Mouse (Mus musculus): Measurements from ENCODE around the gene Msh3. TPM values are rescaled to one million over a fixed set of nuclear protein-coding genes. Genes with fewer than 3 reads are reported as not detected.
"Not testable (repeated sequence)": the region's sequence is repeated elsewhere in the genome, so short reads cannot be mapped to it uniquely, and the experiment has no call there.

Gene Msh3
- 20.4 to 46.6 TPM (median 29.4 TPM) in 3 replicates for total RNA-seq (2017)

DNA sequence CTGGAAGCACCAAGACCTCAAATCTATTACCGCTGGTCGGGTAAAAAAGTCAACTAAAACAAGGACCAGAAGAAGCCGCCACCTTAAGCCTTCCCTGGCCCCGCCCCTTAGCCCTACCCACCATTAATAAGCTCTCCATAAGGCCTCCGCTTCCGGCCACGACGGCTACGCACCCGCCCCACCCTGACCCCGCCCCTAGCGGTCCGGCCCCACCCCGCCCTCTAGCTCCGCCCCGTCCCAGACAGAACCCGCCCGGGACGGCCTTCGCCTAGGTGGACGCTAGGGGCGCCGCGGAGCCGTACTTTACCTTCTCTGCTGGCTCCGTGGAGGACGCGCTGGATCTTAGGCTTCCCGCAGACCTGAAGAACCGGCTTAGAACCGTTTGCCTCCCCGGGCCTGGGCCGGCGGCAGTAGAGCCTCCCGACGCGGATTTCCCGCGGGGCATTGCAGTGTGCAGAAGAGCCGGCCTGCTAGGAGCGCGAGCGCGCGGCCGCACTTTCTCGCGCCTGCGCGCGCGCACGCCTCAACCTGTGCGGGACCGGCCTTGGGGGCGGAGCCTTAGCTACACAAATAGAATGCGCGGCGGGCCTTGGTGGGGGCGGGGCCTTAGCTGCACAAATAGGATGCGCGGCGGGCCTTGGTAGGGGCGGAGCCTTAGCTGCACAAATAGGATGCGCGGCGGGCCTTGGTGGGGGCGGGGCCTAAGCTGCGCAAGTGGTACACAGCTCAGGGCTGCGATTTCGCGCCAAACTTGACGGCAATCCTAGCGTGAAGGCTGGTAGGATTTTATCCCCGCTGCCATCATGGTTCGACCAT is at the start of gene Msh3, which contains the start of gene Dhfr:
Msh3 (minus strand) TSS at position 548 of the 816 bp plus-strand sequence.
Dhfr (plus strand) TSS at position 271 of the 816 bp plus-strand sequence.
- peak; percentile 88 for ATAC-seq (replicated peaks; ENCODE audit: insufficient number of reproducible peaks, low FRiP score, low TSS enrichment, poor library complexity, severe bottlenecking)

DNA sequence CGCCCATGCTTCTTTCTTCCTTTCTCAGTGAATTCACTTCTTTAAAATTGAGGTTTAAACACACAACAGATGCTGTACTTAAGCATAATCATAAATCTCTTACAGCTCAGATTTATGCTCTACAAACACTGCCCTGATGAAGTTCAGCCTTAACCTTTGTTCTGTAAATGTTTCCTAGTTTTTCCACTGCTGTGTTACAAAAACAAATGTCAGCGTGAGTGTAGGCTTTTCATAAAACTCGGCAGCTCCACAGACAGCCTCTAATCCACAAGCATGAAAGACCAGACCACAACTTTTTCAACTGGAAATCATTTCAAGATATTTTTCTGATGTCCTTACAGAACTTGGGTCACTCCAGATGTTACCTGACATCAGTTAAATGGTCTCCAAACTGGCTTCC is 48.7 kb upstream of the Msh3 start:
- ATAC-seq (replicated peaks; ENCODE audit: insufficient number of reproducible peaks, low FRiP score, low TSS enrichment, poor library complexity, severe bottlenecking), result no peak

- no peak for ATAC-seq (replicated peaks; ENCODE audit: insufficient number of reproducible peaks, low FRiP score, low TSS enrichment, poor library complexity, severe bottlenecking)
Measured at GRCm38 (mm10) chr13:92402063-92402462, 47.3 kb upstream of the Msh3 start.

- ATAC-seq (replicated peaks; ENCODE audit: insufficient number of reproducible peaks, low FRiP score, low TSS enrichment, poor library complexity, severe bottlenecking), result no peak
Measured at GRCm38 (mm10) chr13:92398491-92399384, 43.9 kb upstream of the Msh3 start.

- no peak for ATAC-seq (replicated peaks; ENCODE audit: insufficient number of reproducible peaks, low FRiP score, low TSS enrichment, poor library complexity, severe bottlenecking)
Measured at GRCm38 (mm10) chr13:92393047-92393661, 38.4 kb upstream of the Msh3 start.

DNA sequence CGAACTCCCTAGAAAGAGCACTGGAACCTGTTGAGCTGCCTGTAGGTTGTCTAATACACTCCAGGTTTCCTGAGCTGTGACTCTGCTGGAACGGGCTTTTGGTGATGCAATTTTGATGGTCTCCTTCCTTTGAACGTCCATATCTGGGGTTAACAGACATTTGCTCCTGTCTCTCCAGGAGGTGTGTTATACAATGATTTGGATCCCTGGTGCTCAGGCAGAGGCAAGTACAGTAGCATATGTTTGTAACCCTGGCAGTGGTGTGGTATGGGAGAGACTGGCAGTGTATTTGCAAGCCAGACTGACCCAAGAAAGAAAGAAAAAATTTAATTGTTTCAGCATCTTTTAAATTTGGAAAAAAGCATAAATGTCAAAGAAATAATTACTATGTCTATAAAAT is 32.6 kb upstream of the Msh3 start:
- no peak for ATAC-seq (replicated peaks; ENCODE audit: insufficient number of reproducible peaks, low FRiP score, low TSS enrichment, poor library complexity, severe bottlenecking)

DNA sequence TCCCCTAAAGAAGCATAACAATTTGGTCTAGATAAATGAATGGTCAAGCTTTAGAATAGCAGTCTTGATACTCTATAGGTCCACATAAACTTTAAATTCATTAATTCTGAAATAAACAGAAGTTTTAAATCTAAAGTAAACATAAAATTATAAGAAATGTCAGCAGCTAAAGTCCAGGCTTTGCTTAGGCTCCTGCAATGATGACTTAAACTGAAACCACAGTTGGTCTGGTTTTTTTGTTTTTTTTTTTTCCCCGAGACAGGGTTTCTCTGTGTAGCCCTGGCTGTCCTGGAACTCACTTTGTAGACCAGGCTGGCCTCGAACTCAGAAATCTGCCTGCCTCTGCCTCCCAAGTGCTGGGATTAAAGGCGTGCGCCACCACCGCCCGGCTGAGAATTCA is 16.7 kb upstream of the Msh3 start:
- not testable (repeated sequence) for ATAC-seq (replicated peaks; ENCODE audit: insufficient number of reproducible peaks, low FRiP score, low TSS enrichment, poor library complexity, severe bottlenecking)

DNA sequence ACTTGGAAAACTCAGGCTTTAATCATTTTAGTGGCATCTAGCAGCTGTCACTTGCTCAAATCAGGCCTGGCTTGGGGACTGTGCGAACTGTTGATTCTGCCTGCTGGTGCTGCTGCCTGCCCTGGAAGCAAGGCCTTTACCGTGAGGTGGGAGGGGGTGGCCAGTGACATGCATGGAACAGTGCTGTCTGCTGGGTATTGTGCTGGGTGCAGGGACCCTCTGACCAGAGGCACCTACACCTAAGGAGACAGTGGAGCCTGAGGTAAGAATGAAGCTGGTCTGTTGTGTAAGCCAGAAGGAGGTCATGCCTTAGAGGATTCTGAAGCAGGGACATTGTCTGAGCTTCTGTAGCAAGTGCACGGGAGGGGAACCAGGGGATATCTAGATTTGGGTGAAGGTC is 16.0 kb upstream of the Msh3 start:
- no peak for ATAC-seq (replicated peaks; ENCODE audit: insufficient number of reproducible peaks, low FRiP score, low TSS enrichment, poor library complexity, severe bottlenecking)

GRCm38 (mm10) chr13:92365312-92365711 is 10.5 kb upstream of the Msh3 start:
- no peak for ATAC-seq (replicated peaks; ENCODE audit: insufficient number of reproducible peaks, low FRiP score, low TSS enrichment, poor library complexity, severe bottlenecking)

DNA sequence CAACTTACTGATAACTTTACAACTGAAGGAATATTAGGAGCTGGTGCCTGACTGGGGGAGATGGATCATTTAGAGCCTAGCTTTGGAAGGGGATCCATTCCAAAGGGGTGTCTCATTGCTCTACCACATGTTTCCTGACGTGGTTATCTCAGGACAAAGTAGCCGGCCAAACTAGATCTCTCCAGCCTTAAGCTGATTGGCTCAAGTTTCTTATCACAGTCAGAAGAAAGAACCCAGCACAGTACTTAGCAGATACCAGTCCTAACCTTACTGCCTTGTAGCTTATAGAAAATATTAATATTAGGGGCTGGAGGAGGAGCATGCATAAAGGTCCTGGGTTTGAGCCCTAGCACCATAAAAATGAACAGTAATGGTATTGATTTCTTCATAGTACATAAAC is 6.8 kb upstream of the Msh3 start:
- no peak for ATAC-seq (replicated peaks; ENCODE audit: insufficient number of reproducible peaks, low FRiP score, low TSS enrichment, poor library complexity, severe bottlenecking)

- ATAC-seq (replicated peaks; ENCODE audit: insufficient number of reproducible peaks, low FRiP score, low TSS enrichment, poor library complexity, severe bottlenecking), result no peak
Measured at GRCm38 (mm10) chr13:92357644-92358043, 2.8 kb upstream of the Msh3 start.

GRCm38 (mm10) chr13:92356376-92356775 is 1.6 kb upstream of the Msh3 start:
- ATAC-seq (replicated peaks; ENCODE audit: insufficient number of reproducible peaks, low FRiP score, low TSS enrichment, poor library complexity, severe bottlenecking), result no peak

DNA sequence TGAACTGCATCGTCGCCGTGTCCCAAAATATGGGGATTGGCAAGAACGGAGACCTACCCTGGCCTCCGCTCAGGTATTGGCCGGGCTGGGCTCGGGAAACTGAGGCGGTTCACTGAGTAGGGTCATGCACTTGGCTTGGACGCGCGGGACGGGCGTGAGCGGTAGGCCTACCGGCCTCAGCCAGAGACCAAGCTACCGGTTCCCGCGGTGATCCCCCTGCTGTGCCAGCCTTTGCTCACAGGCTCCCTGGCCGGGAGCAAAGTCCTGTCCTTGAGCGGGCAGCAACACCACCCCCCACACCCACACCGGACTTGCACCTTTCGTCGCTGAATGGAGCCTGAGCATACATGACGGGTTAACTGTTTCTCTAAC is 455 bp upstream of the Msh3 start:
- no peak for ATAC-seq (replicated peaks; ENCODE audit: insufficient number of reproducible peaks, low FRiP score, low TSS enrichment, poor library complexity, severe bottlenecking)

GRCm38 (mm10) chr13:92353956-92354355 is 847 bp downstream of the Msh3 start:
- ATAC-seq (replicated peaks; ENCODE audit: insufficient number of reproducible peaks, low FRiP score, low TSS enrichment, poor library complexity, severe bottlenecking), result no peak

- ATAC-seq (replicated peaks; ENCODE audit: insufficient number of reproducible peaks, low FRiP score, low TSS enrichment, poor library complexity, severe bottlenecking), result no peak
Measured at GRCm38 (mm10) chr13:92351100-92351499, 3.7 kb downstream of the Msh3 start.

DNA sequence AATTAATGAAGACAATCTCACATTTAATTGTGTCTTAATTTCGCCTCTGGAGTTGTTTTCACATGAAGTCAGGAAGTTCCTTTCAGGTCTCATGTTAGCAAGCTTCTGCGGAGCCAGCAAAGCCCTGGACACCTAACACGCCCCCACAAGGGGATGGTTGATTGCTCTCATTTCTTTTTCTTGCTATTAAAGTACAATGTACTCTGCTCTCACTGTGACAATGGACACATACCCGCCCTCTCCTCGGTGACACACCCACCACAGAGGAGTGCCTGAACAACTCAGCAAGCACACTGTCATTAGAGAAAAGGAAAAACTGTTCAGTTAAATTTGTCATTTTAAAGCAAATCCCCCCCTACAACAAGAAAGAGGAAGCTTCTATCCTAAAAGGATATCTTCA is 8.5 kb downstream of the Msh3 start:
- ATAC-seq (replicated peaks; ENCODE audit: insufficient number of reproducible peaks, low FRiP score, low TSS enrichment, poor library complexity, severe bottlenecking), result no peak

DNA sequence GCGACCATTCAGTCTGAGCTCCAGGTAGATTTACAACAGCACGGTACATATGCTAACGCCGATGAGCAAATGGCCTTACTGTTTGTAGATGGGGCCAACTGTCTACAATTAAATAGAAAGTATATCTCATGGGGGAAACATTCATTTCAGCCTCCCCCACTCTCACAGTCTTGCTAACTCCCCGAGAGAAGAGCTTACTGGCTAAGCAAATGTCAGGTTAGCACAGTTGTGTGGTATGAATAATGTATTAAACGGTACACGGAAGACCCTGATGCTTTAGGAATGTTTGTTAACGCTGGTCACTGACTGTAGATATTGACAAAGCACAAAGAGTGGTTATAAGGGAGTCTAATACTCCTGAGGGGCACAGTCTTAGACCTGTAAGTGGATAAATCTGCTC is 10.8 kb downstream of the Msh3 start:
- ATAC-seq (replicated peaks; ENCODE audit: insufficient number of reproducible peaks, low FRiP score, low TSS enrichment, poor library complexity, severe bottlenecking), result no peak

DNA sequence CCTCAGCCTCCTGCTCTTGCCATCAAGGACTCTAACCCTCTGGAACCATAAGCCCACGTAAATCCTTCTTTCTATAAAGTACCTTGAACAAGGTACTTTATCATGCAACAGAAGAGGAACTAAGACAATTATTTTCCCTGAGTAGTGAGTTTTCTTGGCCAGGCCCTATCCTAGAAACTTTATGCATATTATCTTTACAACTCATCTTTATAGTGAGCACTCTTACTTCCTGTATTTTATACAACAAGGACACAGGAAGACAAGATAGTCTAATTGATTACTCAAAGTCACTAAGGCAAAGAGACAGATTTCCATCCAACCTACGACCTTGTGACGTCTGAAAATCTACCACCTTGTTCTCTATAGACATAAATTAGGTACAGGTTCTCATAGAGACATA is 15.0 kb downstream of the Msh3 start:
- no peak for ATAC-seq (replicated peaks; ENCODE audit: insufficient number of reproducible peaks, low FRiP score, low TSS enrichment, poor library complexity, severe bottlenecking)

DNA sequence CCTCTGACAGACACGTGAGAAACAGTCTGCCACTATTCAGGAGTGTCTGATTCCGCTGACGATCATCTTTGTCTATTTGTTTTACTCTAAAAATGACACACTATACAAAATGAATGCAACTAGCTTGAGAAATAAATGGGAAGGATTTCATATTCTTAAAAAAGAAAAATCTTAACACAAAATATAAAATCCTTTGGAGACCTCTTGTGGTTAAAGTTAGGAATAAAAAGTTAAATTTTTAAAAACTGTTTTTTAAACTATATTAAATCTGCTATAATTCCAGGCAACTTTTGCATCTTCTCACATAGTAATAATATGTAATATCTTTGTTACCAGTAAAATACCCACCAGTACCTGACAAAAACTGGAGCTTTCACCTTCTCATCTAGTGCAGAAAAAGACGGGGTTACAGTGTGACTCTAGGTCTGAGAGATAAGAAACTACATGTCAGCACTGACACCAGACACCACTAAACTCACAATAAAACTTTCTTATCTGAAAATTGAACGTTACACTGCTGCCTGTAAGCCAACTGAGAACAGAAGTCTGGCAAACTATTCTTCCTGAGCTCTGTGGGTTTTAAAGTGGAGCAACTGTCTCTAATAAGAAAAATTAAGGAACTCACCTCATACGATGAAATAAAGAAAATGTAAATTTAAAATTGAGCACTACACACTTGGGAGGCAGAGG is 16.9 kb downstream of the Msh3 start:
- ATAC-seq (replicated peaks; ENCODE audit: insufficient number of reproducible peaks, low FRiP score, low TSS enrichment, poor library complexity, severe bottlenecking), result no peak

All from monocyte, adult 5-6 weeks (primary cell).